Mouse (Mus musculus) thymus, adult 2 months (tissue): ENCODE results near the gene Ndufs8.

Source experiments
- CTCF ChIP-seq: fragments of 200-500 bp; IDR thresholded peaks from 2 replicates; pipeline ENCODE4 v1.5.1; 2012; ENCODE audit warnings: mild to moderate bottlenecking, control low read depth, low read length, moderate library complexity, borderline replicate concordance; ENCODE audit not compliant: control insufficient read depth, poor library complexity, insufficient read depth; ENCODE audit errors: extremely low read depth
- POLR2A ChIP-seq: fragments of 200-500 bp; IDR thresholded peaks from 2 replicates; pipeline ENCODE4 v1.6.1; 2012; ENCODE audit warnings: mild to moderate bottlenecking, low read length, control low read depth, moderate library complexity; ENCODE audit not compliant: control insufficient read depth, poor library complexity, insufficient read depth; ENCODE audit errors: extremely low read depth

DNA sequence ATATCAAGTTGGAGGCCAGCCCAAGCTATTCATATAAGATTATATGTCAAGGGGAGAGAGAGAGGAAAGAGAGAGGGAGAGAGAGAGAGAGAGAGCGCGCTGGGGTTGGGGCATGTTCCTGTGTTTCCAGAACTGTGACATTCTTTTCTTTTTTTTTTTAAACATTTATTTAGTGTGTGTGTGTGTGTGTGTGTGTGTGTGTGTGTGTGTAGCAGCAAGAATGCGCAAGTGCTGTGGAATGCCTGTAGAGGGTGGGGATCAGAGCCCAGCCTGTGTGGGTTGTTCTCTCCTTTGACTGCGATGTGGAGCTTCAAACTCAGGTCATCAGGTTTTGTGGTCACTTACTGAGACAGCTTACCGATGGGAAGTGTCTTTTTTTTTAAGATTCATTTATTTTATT, 47.6 kb upstream of the Ndufs8 start:
- TF ChIP-seq CTCF (no peak), POLR2A (no peak)
